Mouse (Mus musculus) skeletal muscle tissue, adult 2 months (tissue): ENCODE data around the gene Homer3.

Experiments used
- DNase-seq: peaks from one replicate; pipeline ENCODE4 v3.0.0-alpha.2; 2012; ENCODE audit warnings: low read depth, low spot score

The Homer3 gene

GRCm38 (mm10) chr8:70282603-70283135, at the start of gene Homer3:
Homer3 (plus strand) TSS chr8:70282827.
- peak; percentile 93 for DNase-seq

GRCm38 (mm10) chr8:70233606-70234005, 49.0 kb upstream of the Homer3 start:
- DNase-seq, result no peak

- peak; percentile 97 for DNase-seq
These were observed 48.4 kb upstream of the Homer3 start, which contains the start of the genes Sugp2 and Armc6 for GRCm38 (mm10) chr8:70234080-70234780. Sugp2 (plus strand) TSS chr8:70234226. Armc6 (minus strand) TSS chr8:70234466.

GRCm38 (mm10) chr8:70234781-70235128, 47.9 kb upstream of the Homer3 start:
- DNase-seq, result no peak

- DNase-seq, result no peak
These were observed 44.8 kb upstream of the Homer3 start for GRCm38 (mm10) chr8:70237842-70238241.

GRCm38 (mm10) chr8:70240642-70241041, 42.0 kb upstream of the Homer3 start:
- no peak for DNase-seq

GRCm38 (mm10) chr8:70246622-70247021, 36.0 kb upstream of the Homer3 start:
- no peak for DNase-seq

- no peak for DNase-seq
These were observed 34.8 kb upstream of the Homer3 start for GRCm38 (mm10) chr8:70247841-70248240.

GRCm38 (mm10) chr8:70254628-70255027, 28.0 kb upstream of the Homer3 start:
- DNase-seq, result no peak

- no peak for DNase-seq
These were observed 25.2 kb upstream of the Homer3 start for GRCm38 (mm10) chr8:70257456-70257855.

- DNase-seq, result no peak
These were observed 24.0 kb upstream of the Homer3 start for GRCm38 (mm10) chr8:70258600-70258999.

GRCm38 (mm10) chr8:70259043-70259442, 23.6 kb upstream of the Homer3 start:
- DNase-seq, result no peak

- DNase-seq, result no peak
These were observed 15.0 kb upstream of the Homer3 start for GRCm38 (mm10) chr8:70267674-70268073.

GRCm38 (mm10) chr8:70268311-70268710, 14.3 kb upstream of the Homer3 start:
- no peak for DNase-seq

GRCm38 (mm10) chr8:70268799-70269565, 13.6 kb upstream of the Homer3 start:
- no peak for DNase-seq

GRCm38 (mm10) chr8:70272949-70273348, 9.7 kb upstream of the Homer3 start:
- DNase-seq, result no peak

- DNase-seq, result no peak
These were observed 8.3 kb upstream of the Homer3 start for GRCm38 (mm10) chr8:70274350-70274749.

GRCm38 (mm10) chr8:70276476-70276875, 6.2 kb upstream of the Homer3 start:
- no peak for DNase-seq

GRCm38 (mm10) chr8:70278175-70278574, 4.5 kb upstream of the Homer3 start:
- DNase-seq, result no peak

- DNase-seq, result no peak
These were observed 3.4 kb upstream of the Homer3 start for GRCm38 (mm10) chr8:70279266-70279665.

- no peak for DNase-seq
These were observed 1.6 kb upstream of the Homer3 start for GRCm38 (mm10) chr8:70281001-70281400.

- DNase-seq, result no peak
These were observed 780 bp downstream of the Homer3 start for GRCm38 (mm10) chr8:70283136-70284077.
